Mouse (Mus musculus) liver, adult (tissue): ENCODE measurements at regions not wholly inside any gene's neighbourhood (a gene's known extent, or its start where the extent isn't known, plus 50 kb on each side); places are given as distances from the start of the nearest gene placed in this dataset.

Source experiments
- GATA4 ChIP-seq: IDR thresholded peaks from 2 replicates; pipeline ENCODE4 v1.6.1; 2014; ENCODE audit warnings: mild to moderate bottlenecking, low read length; ENCODE audit not compliant: insufficient replicate concordance

DNA sequence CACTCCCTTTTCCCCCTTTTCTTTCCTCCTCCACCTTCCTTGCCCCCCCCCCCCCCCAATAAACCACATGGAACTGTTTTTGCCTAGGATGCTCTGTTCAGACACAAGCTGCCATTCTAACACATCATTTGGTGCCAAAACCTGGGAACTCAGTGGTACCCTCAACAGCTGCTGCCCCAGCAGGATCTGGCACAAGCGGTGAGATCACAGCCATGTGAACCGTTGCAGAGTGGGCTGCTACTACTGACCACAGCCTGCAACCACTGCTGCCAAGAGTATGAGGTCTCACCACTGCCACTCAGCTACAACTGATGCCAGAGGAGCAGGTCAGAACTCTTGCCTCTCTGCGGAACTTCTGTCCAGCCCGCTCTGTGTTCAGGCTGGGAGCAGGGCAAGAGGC is 206.2 kb downstream of the Pcsk1 start:
- TF ChIP-seq GATA4 = no peak

DNA sequence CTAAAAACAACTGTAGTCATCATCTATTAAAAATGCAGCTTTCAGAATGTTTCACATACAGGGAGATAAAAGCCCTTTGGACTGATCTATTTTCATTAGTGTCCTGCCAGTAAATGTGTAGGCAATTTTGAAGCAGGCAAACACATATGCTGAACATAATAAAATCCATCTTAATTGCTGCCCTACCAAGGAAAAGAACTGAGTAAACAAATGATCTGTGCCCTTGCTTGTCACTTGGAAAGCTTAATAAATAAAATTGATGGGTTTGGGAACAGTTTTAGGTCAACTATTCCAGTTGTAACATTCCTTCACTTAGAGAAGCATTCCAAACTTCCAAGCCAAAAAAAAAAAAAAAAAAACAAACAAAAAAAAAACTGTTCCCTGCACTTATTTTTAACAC is 230.2 kb downstream of the Pcsk1 start:
- no peak for TF ChIP-seq GATA4

DNA sequence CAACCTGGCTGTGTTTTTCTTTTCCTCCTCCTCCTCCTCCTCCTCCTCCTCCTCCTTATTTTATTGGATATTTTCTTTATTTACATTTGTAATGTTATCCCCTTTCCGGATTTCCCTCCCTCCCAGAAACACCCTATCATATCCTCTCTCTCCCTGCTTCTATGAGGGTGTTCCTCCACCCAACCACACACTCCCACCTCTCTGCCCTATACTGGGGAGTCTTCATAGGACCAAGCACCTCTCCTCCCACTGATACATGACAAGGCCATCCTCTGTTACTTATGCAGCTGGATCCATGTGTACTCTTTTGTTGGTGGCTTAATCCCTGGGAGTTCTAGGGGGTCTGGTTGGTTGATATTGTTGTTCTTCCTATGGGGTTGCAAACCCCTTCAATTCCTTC is 230.6 kb downstream of the Pcsk1 start:
- TF ChIP-seq GATA4 = no peak

GRCm38 (mm10) chr13:75337054-75337453 is 247.4 kb downstream of the Pcsk1 start:
- TF ChIP-seq GATA4 = no peak

- TF ChIP-seq GATA4 = peak; percentile 68
Measured at GRCm38 (mm10) chr13:75343422-75343821, 253.8 kb downstream of the Pcsk1 start.

DNA sequence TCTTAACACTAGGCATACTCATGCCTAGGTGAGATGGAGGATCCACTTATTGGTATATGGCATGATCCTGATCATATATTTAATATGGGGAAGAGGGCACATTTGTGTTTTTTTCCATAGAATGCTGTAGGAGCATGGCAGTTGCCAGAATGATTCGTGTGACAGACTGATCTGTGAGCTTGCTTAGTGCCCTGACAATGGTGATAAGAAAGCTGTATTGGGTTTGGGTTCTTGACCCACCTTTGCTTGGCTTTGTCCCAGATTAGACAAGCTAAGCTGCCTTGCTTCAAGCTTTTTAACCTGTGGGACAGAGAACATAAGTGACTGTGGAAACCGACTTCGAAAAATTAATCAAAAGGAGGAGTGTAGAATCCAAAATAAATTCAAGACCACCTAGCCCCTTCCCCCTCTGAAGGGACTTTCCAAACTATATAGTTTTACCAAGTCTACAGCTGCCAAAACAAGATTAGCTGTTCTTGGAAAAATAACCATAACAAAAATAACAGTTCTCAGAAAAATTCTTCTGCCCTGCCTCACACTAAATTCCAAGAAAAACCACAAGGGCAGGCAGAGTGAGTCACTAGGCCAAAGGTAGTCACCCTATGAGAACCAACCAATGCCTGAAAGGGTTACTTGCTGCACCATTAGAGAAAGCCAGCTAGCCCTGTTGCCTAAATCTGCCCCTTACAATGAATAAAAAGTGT is 277.2 kb downstream of the Pcsk1 start:
- no peak for TF ChIP-seq GATA4

DNA sequence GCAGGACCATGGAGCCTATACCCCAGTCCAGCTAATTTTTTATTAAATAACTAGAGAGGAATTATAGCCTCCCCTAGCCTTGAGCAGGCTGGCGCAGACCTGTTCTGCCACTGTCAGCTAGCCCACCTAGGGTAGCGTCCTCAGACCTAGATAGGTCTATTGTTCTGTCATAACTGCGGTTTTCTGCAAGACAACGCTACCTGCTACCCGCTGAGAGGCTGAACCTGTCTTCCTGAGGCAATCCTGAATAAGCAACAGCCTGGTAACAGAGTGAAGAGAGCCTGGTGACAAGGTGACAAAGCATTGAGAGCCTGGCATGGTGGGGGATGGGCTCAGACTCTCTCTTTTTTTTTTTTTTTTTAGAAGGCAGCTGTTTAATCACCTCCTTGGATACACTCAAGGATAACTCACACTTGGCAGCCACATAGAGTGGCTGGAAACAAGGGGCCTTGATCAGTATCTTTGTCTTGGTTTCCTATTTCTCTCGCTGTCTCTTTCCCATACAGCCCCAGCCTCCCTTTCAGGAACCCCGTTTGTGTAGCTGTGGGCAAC is 278.7 kb downstream of the Pcsk1 start:
- no peak for TF ChIP-seq GATA4

GRCm38 (mm10) chr13:75377717-75378116 is 288.1 kb downstream of the Pcsk1 start:
- TF ChIP-seq GATA4 = no peak

DNA sequence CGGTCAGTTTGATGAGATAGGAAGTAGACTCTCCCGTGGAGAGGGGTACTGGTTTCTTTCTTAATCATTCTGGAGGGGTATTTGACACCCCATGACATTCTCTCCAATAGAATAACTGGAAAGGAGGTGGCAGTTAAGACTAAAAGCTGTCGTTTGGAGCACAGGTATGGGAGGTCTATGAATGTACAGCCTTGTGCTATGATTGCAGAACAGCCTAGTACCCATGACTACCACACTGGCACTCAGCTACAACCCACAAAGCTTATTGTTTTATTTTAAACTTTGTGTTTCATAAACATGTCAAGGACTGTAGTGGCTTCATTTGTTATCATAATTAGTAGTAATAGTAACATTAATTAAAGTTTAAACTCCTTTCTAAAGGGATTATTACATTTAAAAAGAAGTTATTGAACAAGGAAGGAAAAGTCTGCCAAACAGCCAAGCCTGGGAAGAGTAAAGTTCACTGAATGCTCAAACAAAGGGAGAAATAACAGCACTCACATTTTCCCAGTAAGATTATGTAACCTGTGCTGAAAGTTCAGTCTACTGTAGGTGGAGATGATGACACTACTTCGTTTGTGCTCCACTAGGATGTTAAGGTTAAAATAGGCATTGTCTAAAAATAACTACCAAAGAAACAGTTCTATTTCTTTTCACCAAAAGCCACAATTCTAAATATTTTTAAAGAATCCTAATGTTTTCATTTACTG is 295.2 kb downstream of the Pcsk1 start:
- TF ChIP-seq GATA4 = no peak

GRCm38 (mm10) chr13:75389211-75389610 is 299.6 kb downstream of the Pcsk1 start:
- no peak for TF ChIP-seq GATA4

DNA sequence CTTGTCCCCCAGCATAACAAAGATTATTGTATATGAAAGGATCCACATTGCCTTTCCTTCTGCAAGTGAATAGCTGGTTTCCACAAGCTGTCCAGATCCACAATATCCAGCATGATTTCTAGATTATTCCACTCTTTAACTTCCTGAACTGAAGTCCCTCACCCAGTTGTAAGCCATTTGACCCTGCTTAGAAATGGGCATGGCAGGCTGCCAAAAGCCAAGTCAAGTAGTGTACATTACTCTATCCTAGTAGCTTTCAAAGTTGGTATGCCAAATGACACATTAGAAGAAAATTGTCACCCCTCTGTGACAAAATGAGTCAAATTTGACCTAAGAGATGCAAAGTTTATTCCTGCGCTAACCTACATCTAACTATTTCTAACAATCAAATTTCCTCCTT is 300.6 kb downstream of the Pcsk1 start:
- no peak for TF ChIP-seq GATA4

DNA sequence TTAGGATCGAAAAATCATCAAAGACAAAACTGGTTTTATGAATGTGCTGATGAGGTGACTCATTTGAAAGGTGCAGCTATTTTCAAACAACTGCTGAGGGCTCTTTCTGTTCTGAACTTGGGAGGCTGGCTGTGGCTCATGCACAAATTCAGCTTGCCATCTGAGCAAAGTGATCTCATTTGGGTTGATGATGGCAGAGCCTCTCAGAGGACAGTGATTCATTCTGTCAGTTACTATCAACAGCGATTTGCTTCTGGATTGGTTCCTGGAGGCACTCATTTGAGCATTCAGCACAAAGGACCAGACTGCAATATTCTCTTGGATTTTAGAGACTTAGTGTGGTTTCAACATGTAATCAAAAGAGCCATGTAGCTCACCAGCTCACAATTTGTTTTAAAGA is 285.8 kb upstream of the Ell2 start:
- no peak for TF ChIP-seq GATA4

DNA sequence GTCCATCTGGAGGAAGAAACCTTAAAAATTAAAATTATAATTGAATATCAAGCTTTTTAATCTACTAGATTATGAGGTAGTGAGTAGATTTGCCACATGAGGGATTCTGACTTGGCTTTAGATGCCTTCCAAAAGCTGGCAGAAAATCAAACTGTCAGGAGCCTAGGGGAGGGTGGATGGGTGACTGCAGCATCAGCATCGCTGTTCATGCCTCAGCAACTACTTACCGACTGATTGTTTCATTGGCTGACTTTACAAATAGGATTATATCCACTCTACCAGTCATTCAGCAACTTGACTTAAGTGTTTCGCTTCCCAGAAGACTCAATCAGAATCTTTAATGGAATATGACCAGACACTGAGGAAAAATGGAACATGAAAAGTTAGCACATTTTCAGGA is 279.6 kb upstream of the Ell2 start:
- no peak for TF ChIP-seq GATA4

GRCm38 (mm10) chr13:75439170-75439569 is 267.4 kb upstream of the Ell2 start:
- no peak for TF ChIP-seq GATA4

DNA sequence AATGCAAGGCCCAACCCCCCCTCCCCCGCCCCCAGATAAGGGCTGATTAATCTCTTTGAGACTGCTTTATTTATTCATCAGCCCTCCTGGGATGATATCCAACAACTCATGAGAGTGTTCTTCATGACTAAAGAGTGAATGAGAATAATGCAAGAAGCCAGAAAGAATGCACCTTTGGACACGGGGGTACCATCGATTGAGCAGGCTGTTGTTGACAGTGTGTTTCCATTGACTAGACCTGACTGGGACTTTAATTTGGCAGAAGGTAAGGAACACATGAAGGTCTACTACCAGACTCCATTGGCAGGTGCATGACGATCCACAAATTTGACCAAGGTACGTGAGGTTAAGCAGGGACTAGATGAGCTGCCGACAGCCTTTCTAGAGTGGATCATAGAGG is 266.5 kb upstream of the Ell2 start:
- peak; percentile 45; the same call in 1 of the 2 replicates for TF ChIP-seq GATA4

DNA sequence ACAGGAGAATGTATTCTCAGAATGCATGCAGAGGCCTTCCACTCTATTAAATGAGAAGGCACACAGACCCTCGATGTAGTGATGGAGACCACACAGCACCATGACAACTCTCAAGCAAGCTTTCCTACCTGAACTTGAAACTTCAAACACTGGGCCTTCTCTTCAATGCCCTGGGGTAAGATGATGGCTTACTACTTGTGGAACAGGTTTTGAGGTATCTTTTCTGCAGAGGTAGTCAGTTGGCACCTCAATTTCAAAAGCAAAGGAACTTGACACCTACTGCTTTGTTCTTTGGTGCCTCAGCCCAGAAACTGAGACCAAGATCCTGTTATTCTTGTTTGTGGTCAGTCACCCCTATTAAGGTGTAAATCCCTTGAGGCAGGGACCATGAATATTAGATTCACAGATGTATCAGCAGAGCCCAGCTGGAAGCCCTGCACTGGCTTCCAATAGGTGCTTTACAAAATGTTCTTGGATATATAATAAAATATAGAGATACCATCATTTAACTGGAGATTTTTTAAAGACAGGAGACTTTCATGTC is 246.2 kb upstream of the Ell2 start:
- no peak for TF ChIP-seq GATA4
